Mouse (Mus musculus): Measurements from ENCODE around the gene Cntnap1. TPM values are rescaled to one million over a fixed set of nuclear protein-coding genes. Genes with fewer than 3 reads are reported as not detected.
A peak's percentile ranks its signal among the peaks of the same experiment; 100 is the strongest.
"Not testable (repeated sequence)": the region's sequence is repeated elsewhere in the genome, so short reads cannot be mapped to it uniquely, and the experiment has no call there.

Gene Cntnap1
- total RNA-seq (2021): 1 to 10 TPM; 3.9 to 4.1 TPM
- long read RNA-seq, experiment 1, partial matches to known transcripts: 1 of 2 reads
- long read RNA-seq, experiment 1, other reads (novel, unspliced or antisense): 1 of 2 reads
- long read RNA-seq, experiment 2, partial matches to known transcripts: 2 of 2 reads
- long read RNA-seq, experiment 2, other reads (novel, unspliced or antisense): 0 of 2 reads

GRCm38 (mm10) chr11:101170354-101170810 lies at the start of gene Cntnap1:
Gene Cntnap1, plus strand, starts transcription at chr11:101170523.
- DNase-seq (ENCODE audit: low spot score in 2 of 2): no peak

GRCm38 (mm10) chr11:101120545-101121188 lies 49.7 kb upstream of the Cntnap1 start:
- DNase-seq (ENCODE audit: low spot score in 2 of 2): no peak

GRCm38 (mm10) chr11:101124494-101124893 lies 45.8 kb upstream of the Cntnap1 start:
- DNase-seq (ENCODE audit: low spot score in 2 of 2): not testable (repeated sequence)

GRCm38 (mm10) chr11:101125008-101125407 lies 45.3 kb upstream of the Cntnap1 start:
- DNase-seq (ENCODE audit: low spot score in 2 of 2): not testable (repeated sequence)

GRCm38 (mm10) chr11:101127075-101127474 lies 43.2 kb upstream of the Cntnap1 start:
- no peak for DNase-seq (ENCODE audit: low spot score in 2 of 2)

- no peak for DNase-seq (ENCODE audit: low spot score in 2 of 2)
Measured at GRCm38 (mm10) chr11:101128996-101129577, 41.2 kb upstream of the Cntnap1 start.

- DNase-seq (ENCODE audit: low spot score in 2 of 2): no peak
Measured at GRCm38 (mm10) chr11:101130056-101130756, 40.1 kb upstream of the Cntnap1 start.

- no peak for DNase-seq (ENCODE audit: low spot score in 2 of 2)
Measured at GRCm38 (mm10) chr11:101131187-101131586, 39.1 kb upstream of the Cntnap1 start.

GRCm38 (mm10) chr11:101131701-101132100 lies 38.6 kb upstream of the Cntnap1 start:
- DNase-seq (ENCODE audit: low spot score in 2 of 2): no peak

GRCm38 (mm10) chr11:101133037-101133436 lies 37.3 kb upstream of the Cntnap1 start:
- DNase-seq (ENCODE audit: low spot score in 2 of 2): no peak

- DNase-seq (ENCODE audit: low spot score in 2 of 2): peak in 1 of 2 experiments; percentile 40
Measured at GRCm38 (mm10) chr11:101134217-101134865, 36.0 kb upstream of the Cntnap1 start.

GRCm38 (mm10) chr11:101137000-101137399 lies 33.3 kb upstream of the Cntnap1 start:
- DNase-seq (ENCODE audit: low spot score in 2 of 2): no peak

- no peak for DNase-seq (ENCODE audit: low spot score in 2 of 2)
Measured at GRCm38 (mm10) chr11:101138536-101139181, 31.7 kb upstream of the Cntnap1 start.

- DNase-seq (ENCODE audit: low spot score in 2 of 2): no peak
Measured at GRCm38 (mm10) chr11:101140164-101140819, 30.0 kb upstream of the Cntnap1 start.

GRCm38 (mm10) chr11:101141088-101141487 lies 29.2 kb upstream of the Cntnap1 start:
- DNase-seq (ENCODE audit: low spot score in 2 of 2): no peak

- DNase-seq (ENCODE audit: low spot score in 2 of 2): no peak
Measured at GRCm38 (mm10) chr11:101142215-101142967, 27.9 kb upstream of the Cntnap1 start.

- DNase-seq (ENCODE audit: low spot score in 2 of 2): no peak
Measured at GRCm38 (mm10) chr11:101143338-101144225, 26.7 kb upstream of the Cntnap1 start.

GRCm38 (mm10) chr11:101146377-101146776 lies 23.9 kb upstream of the Cntnap1 start:
- no peak for DNase-seq (ENCODE audit: low spot score in 2 of 2)
